Mouse (Mus musculus) small intestine, adult 2 months (tissue): ENCODE measurements at regions not wholly inside any gene's neighbourhood (a gene's known extent, or its start where the extent isn't known, plus 50 kb on each side); places are given as distances from the start of the nearest gene placed in this dataset.

Experiments
- CTCF ChIP-seq: fragments of 200-500 bp; IDR thresholded peaks from 2 replicates; pipeline ENCODE4 v1.5.1; 2012; ENCODE audit warnings: low read depth, mild to moderate bottlenecking, control low read depth, inconsistent platforms, low read length, moderate library complexity, mixed read lengths; ENCODE audit not compliant: insufficient replicate concordance, insufficient read length; ENCODE audit errors: extremely low read depth
- POLR2A ChIP-seq: fragments of 200-500 bp; IDR thresholded peaks from 2 replicates; pipeline ENCODE4 v1.6.1; 2012; ENCODE audit warnings: low read depth, mild to moderate bottlenecking, control low read depth, inconsistent platforms, low read length, moderate library complexity

DNA sequence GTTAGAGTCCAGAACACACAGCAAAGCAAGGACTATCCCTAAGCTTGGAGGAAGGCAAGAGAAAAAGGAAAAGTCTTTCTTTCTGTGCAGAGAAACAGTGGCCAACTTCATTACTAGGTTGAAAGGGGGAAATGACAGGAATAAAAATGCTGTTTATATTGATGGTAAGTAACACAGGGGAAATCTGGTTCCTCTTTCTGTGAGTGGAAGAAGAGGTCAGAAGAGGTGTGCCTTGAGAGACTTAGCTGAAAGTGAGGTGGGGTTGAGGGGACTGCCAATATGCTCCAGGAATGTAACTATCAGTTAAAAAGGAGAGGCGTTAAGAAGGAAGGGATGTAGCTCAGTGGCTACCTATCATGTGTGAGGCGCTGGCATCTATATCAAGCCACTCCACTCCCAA, 327.5 kb downstream of the Tex13c3 start:
- TF ChIP-seq CTCF (no peak), POLR2A (no peak)
